Mouse (Mus musculus): ENCODE measurements around the gene Pwp2. TPM values are rescaled to one million over a fixed set of nuclear protein-coding genes. Genes with fewer than 3 reads are reported as not detected.

The Pwp2 gene
- total and polyA plus RNA-seq, 2 experiments from 2014 or later: 6.9 to 11.5 TPM

GRCm38 (mm10) chr10:78161096-78161495 lies 23.9 kb downstream of the Pwp2 start:
- TF ChIP-seq CTCF (IDR thresholded peaks at IDR 0.05; ENCODE audit: low read depth) (no peak), EP300 (IDR thresholded peaks at IDR 0.05; ENCODE audit: low read depth) (no peak)
- Histone ChIP-seq H3K27me3 (ENCODE audit: control insufficient read depth, insufficient read depth, low read length) (no peaks in the 10 kb centered on the region), H3K36me3 (replicated peaks; ENCODE audit: control insufficient read depth, insufficient read depth, low read length) (peaks cover 40% of the 10 kb centered on the region), H3K4me3 (ENCODE audit: low read depth, low read length) (no peak overlapping the region), H3K9me3 (replicated peaks; ENCODE audit: control insufficient read depth, low read length) (no peaks in the 10 kb centered on the region), H3K4me2 (ENCODE audit: low read depth, low read length) (no peak overlapping the region), H3K4me1 (ENCODE audit: control insufficient read depth, insufficient read depth) (peaks cover 6% of the 10 kb centered on the region; the same call in 1 of the 2 replicates), H3K27ac (ENCODE audit: low read depth) (no peak overlapping the region), H3K9ac (replicated peaks; ENCODE audit: low read depth, low read length) (no peak overlapping the region)
- WGBS: 77% methylated on average over 8 of the region's 8 CpGs
- ATAC-seq (ENCODE audit: insufficient read depth, low read depth) (no peak), DNase-seq (ENCODE audit: low spot score) (no peak)

- no peak for TF ChIP-seq EP300 (IDR thresholded peaks at IDR 0.05; ENCODE audit: low read depth)
- no peak for TF ChIP-seq CTCF (IDR thresholded peaks at IDR 0.05; ENCODE audit: low read depth)
- no peak for DNase-seq (ENCODE audit: low spot score)
- no peak overlapping the region for H3K4me3 ChIP-seq (ENCODE audit: low read depth, low read length)
- H3K4me1 ChIP-seq (ENCODE audit: control insufficient read depth, insufficient read depth): peaks cover 6% of the 10 kb centered on the region; the same call in 1 of the 2 replicates
- no peaks in the 10 kb centered on the region for H3K27me3 ChIP-seq (ENCODE audit: control insufficient read depth, insufficient read depth, low read length)
- H3K27ac ChIP-seq (ENCODE audit: low read depth): no peak overlapping the region
- no peak overlapping the region for H3K9ac ChIP-seq (replicated peaks; ENCODE audit: low read depth, low read length)
- 81% methylated on average over 16 of the region's 16 CpGs for WGBS
- H3K36me3 ChIP-seq (replicated peaks; ENCODE audit: control insufficient read depth, insufficient read depth, low read length): peaks cover 34% of the 10 kb centered on the region
- no peak for ATAC-seq (ENCODE audit: insufficient read depth, low read depth)
- H3K4me2 ChIP-seq (ENCODE audit: low read depth, low read length): no peak overlapping the region
- H3K9me3 ChIP-seq (replicated peaks; ENCODE audit: control insufficient read depth, low read length): no peaks in the 10 kb centered on the region
Observed at GRCm38 (mm10) chr10:78160369-78161095, 24.4 kb downstream of the Pwp2 start.

- DNase-seq (ENCODE audit: low spot score) (peak; percentile 76), ATAC-seq (ENCODE audit: insufficient read depth, low read depth) (peak; percentile 74)
- Histone ChIP-seq H3K9me3 (replicated peaks; ENCODE audit: control insufficient read depth, low read length) (no peaks in the 10 kb centered on the region), H3K4me2 (ENCODE audit: low read depth, low read length) (peak overlapping the region; percentile 45), H3K36me3 (replicated peaks; ENCODE audit: control insufficient read depth, insufficient read depth, low read length) (peaks cover 28% of the 10 kb centered on the region), H3K4me3 (ENCODE audit: low read depth, low read length) (no peak overlapping the region), H3K27me3 (ENCODE audit: control insufficient read depth, insufficient read depth, low read length) (no peaks in the 10 kb centered on the region), H3K9ac (replicated peaks; ENCODE audit: low read depth, low read length) (no peak overlapping the region), H3K4me1 (ENCODE audit: control insufficient read depth, insufficient read depth) (peaks cover 6% of the 10 kb centered on the region; the same call in 1 of the 2 replicates), H3K27ac (ENCODE audit: low read depth) (no peak overlapping the region)
- WGBS: 4% methylated on average over 7 of the region's 7 CpGs
- TF ChIP-seq CTCF (IDR thresholded peaks at IDR 0.05; ENCODE audit: low read depth) (peak; percentile 96), EP300 (IDR thresholded peaks at IDR 0.05; ENCODE audit: low read depth) (no peak)
Observed at GRCm38 (mm10) chr10:78159906-78160305, 25.0 kb downstream of the Pwp2 start.

- no peak for TF ChIP-seq CTCF (IDR thresholded peaks at IDR 0.05; ENCODE audit: low read depth)
- no peak overlapping the region for H3K9ac ChIP-seq (replicated peaks; ENCODE audit: low read depth, low read length)
- WGBS: 13% methylated on average over 17 of the region's 17 CpGs
- H3K4me1 ChIP-seq (ENCODE audit: control insufficient read depth, insufficient read depth): peaks cover 6% of the 10 kb centered on the region; the same call in 1 of the 2 replicates
- peak overlapping the region; percentile 15; the same call in 1 of the 2 replicates for H3K4me3 ChIP-seq (ENCODE audit: low read depth, low read length)
- peaks cover 22% of the 10 kb centered on the region for H3K36me3 ChIP-seq (replicated peaks; ENCODE audit: control insufficient read depth, insufficient read depth, low read length)
- ATAC-seq (ENCODE audit: insufficient read depth, low read depth): no peak
- no peaks in the 10 kb centered on the region for H3K9me3 ChIP-seq (replicated peaks; ENCODE audit: control insufficient read depth, low read length)
- DNase-seq (ENCODE audit: low spot score): no peak
- no peak overlapping the region for H3K27ac ChIP-seq (ENCODE audit: low read depth)
- peak overlapping the region; percentile 45 for H3K4me2 ChIP-seq (ENCODE audit: low read depth, low read length)
- no peaks in the 10 kb centered on the region for H3K27me3 ChIP-seq (ENCODE audit: control insufficient read depth, insufficient read depth, low read length)
Observed at GRCm38 (mm10) chr10:78159252-78159878, 25.6 kb downstream of the Pwp2 start.

GRCm38 (mm10) chr10:78158041-78158440 lies 26.9 kb downstream of the Pwp2 start:
- WGBS: 74% methylated on average over 15 of the region's 15 CpGs
- Histone ChIP-seq H3K4me1 (ENCODE audit: control insufficient read depth, insufficient read depth) (peaks cover 6% of the 10 kb centered on the region; the same call in 1 of the 2 replicates), H3K27ac (ENCODE audit: low read depth) (no peak overlapping the region), H3K9ac (replicated peaks; ENCODE audit: low read depth, low read length) (no peak overlapping the region), H3K4me3 (ENCODE audit: low read depth, low read length) (no peak overlapping the region), H3K4me2 (ENCODE audit: low read depth, low read length) (no peak overlapping the region), H3K36me3 (replicated peaks; ENCODE audit: control insufficient read depth, insufficient read depth, low read length) (peaks cover 13% of the 10 kb centered on the region; the same call in 1 of the 2 replicates), H3K9me3 (replicated peaks; ENCODE audit: control insufficient read depth, low read length) (no peaks in the 10 kb centered on the region), H3K27me3 (ENCODE audit: control insufficient read depth, insufficient read depth, low read length) (no peaks in the 10 kb centered on the region)
- no peak for TF ChIP-seq CTCF (IDR thresholded peaks at IDR 0.05; ENCODE audit: low read depth)
- TF ChIP-seq EP300 (IDR thresholded peaks at IDR 0.05; ENCODE audit: low read depth): no peak
- no peak for ATAC-seq (ENCODE audit: insufficient read depth, low read depth)
- no peak for DNase-seq (ENCODE audit: low spot score)

Data from heart, postnatal 0 days (tissue).